Mouse (Mus musculus) kidney, postnatal 10 days (tissue): ENCODE measurements around the gene Nr4a3.

Experiments used
- DNase-seq: peaks from one replicate; pipeline ENCODE4 v3.0.0; 2021; ENCODE audit warnings: mixed read lengths

Gene Nr4a3

GRCm38 (mm10) chr4:48051086-48051673, 6.2 kb downstream of the Nr4a3 start:
- no peak for DNase-seq

- DNase-seq = peak; percentile 37
Measured at GRCm38 (mm10) chr4:48051674-48052121, 6.7 kb downstream of the Nr4a3 start.

- DNase-seq = no peak
Measured at GRCm38 (mm10) chr4:48061716-48062115, 16.8 kb downstream of the Nr4a3 start.

DNA sequence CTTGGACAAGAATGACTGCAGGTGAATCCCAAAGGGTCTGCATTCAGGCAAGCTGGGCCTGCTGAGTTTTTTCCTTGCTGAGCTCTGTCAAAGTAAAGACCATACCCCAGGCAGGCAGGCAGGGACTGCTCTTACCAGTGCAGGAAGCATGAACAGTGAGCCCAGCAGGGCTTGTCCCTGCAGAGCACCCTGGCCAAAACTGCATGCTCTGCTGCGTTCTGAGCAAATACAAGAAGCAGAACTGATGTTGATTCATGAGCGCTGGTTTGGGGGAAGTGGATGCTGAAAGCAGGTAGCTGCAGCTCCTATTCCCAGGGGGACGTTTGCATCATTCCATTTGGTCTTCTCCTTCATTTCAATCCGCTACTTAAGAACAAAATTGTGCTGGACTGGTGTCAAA, 19.4 kb downstream of the Nr4a3 start:
- DNase-seq = peak; percentile 9

- no peak for DNase-seq
Measured at GRCm38 (mm10) chr4:48066676-48067075, 21.7 kb downstream of the Nr4a3 start.

DNA sequence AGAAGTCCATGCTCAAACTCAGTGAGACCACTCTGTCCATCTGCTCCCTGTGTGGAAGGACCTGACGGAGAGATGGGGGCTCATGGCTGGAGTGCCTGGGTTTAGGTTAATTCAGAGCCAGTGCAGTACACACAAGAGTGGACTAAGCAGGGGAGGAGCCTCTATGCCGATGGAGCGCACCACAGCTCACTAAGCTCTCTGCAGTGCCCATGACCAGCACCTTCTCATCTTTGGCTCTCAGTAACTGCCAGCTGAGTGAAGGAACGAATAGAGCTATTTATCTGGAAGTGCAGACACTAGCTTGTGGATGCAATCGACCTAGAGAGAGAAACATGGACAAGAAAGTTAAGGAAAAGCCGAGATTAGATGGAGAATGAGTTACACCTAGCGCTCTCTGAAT, 24.2 kb downstream of the Nr4a3 start:
- DNase-seq = no peak

GRCm38 (mm10) chr4:48072006-48072405, 27.1 kb downstream of the Nr4a3 start:
- no peak for DNase-seq

- no peak for DNase-seq
Measured at GRCm38 (mm10) chr4:48073325-48073724, 28.4 kb downstream of the Nr4a3 start.

- no peak for DNase-seq
Measured at GRCm38 (mm10) chr4:48074451-48075240, 29.7 kb downstream of the Nr4a3 start.

DNA sequence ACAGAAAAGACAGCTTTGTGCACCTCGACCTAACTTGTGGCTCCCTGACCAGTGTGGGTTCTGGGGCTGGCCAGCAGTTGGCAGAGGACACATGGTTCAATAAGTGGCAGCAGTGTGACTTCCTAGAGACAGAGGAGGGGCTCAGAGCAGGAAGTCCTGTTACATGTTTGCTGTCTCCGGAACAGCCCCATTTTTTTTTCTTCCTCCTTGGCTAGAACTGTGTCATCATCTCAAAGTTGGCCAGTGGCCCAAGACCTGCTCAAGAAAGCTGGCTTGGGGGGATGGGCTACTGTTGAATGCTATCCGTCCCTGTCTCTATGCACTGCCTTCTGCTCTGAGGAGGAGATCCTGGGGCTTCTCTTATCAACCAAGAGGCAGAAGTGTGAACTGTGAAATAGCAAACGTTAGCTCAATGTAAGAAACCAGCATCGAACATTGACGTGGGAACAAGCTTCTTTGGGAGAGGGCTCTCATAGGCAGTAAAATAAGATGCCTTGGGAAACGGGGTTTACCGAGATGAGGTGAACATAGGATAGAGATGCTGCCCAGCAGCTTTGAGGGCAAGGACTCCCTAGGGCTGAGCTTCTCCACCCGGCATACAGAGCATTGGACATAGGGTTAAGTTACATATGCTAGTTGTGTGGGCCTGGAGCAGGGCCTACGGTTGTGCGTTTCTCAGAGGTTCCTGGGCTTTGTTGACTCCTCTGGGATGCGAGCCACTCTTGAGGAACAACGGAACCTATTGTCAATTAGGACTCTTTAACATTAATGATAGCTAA, 31.9 kb downstream of the Nr4a3 start:
- DNase-seq = peak; percentile 57

- DNase-seq = no peak
Measured at GRCm38 (mm10) chr4:48078213-48078612, 33.3 kb downstream of the Nr4a3 start.

DNA sequence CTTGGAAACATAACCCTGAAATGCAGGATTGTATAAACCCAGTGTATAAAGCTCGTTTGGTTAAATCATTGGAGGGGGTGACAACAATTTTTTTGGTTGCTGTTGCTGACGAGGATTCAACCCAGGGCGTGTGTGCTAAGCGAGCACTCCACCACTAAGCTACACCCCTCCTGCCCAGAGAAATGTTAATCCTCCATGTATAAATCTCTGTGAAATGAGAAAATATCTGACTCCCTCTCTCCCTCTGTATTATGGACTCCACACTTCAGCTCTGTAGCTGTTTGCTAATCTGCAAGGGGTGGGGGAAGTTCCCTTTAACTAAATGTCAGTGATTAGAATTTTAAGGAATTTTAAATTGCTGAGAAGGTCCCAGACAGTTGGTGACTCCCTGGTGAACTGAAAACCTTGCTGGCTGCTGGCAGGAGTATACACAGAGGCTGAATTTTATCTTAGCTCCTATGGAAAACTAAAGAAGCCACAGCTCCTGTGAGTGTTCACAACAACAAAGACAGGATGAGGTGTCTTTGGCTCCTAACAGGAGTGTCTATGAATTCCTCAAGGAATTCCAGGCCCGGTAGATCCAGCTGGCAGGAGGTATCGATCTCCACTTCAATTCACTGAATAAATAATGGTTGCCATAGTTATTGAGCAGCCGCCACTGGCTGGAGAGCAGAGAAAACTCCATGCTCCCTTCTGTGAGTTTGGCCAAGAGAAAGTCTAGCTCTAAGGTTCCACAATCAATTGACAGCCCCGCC, 34.5 kb downstream of the Nr4a3 start:
- no peak for DNase-seq

- no peak for DNase-seq
Measured at GRCm38 (mm10) chr4:48083452-48083851, 38.5 kb downstream of the Nr4a3 start.

DNA sequence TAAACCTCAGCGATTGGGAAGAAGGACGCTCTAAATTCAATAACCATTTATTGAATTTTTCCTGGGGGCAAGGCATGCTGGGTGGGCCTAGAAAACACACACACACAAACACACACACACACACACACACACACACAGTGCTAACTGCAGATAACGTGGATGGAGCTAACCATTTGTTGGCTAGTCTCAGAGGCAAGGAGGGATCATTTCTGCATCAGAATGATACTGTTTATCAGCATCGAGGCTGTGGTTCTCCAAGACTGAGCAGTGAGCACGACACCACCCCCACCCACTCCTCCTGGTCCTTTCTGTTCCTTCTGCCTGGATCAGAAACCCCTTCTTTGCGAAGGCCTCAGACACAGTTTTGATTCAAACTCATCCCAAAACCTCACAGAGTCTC, 41.7 kb downstream of the Nr4a3 start:
- DNase-seq = no peak

DNA sequence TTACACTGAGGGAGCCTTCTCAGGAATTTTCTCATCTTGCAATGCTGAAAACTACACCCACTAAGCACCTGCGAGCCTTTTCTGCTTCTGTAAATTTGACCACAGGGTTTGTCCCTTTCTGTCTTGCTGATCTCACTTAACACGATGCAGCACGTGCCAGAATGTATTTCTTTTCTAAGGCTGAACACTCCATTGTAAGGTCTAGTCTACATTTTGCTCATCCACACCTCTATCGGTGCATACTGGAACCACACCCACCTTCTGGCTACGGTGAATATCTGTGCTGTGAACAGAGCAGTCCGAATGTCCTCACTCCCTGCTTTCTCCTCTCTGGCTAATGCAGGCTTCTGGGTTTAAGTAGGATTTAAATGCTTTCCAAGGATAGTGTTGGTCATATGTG, 42.5 kb downstream of the Nr4a3 start:
- DNase-seq = no peak

GRCm38 (mm10) chr4:48093221-48093620, 48.3 kb downstream of the Nr4a3 start:
- no peak for DNase-seq

DNA sequence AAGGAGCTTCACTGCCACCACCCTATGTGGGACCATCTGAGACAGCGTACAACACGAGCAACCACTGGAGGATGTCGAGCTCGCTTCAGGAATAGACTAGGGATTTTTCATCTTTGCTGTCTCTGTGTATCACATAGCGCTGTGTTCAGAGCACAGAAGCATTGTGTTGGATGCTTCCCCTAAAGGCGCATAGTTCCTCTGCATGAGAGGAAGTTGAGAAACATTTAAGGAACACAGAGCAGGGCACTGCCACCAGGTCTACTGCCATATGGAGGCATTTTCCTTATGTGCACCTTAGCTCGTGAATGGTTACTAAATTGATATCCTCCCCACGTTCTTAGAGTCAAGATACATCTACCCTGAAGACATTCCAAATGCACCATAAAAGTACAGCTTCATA, 55.3 kb downstream of the Nr4a3 start:
- DNase-seq = no peak

- no peak for DNase-seq
Measured at GRCm38 (mm10) chr4:48101981-48102380, 57.0 kb downstream of the Nr4a3 start.

- DNase-seq = no peak
Measured at GRCm38 (mm10) chr4:48105387-48105786, 60.4 kb downstream of the Nr4a3 start.

DNA sequence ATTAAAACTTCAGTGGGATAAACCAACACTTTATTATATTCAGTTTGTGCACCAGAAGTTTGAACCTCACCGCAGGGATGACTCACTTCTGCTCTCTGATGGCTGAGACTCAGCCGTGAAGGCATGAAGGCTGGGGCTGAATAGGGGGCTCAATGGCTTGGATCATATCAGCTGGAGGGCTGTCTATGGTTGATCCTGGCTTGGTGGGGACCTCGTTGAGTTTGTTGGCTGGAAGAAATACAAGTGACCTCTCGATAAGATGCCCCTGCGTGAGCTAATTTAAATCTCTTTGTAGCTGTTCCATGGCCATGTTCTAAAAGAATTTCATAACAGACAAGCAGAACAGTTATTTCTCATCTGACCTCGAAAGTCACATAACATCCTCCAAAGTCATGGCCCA, 62.1 kb downstream of the Nr4a3 start:
- no peak for DNase-seq

DNA sequence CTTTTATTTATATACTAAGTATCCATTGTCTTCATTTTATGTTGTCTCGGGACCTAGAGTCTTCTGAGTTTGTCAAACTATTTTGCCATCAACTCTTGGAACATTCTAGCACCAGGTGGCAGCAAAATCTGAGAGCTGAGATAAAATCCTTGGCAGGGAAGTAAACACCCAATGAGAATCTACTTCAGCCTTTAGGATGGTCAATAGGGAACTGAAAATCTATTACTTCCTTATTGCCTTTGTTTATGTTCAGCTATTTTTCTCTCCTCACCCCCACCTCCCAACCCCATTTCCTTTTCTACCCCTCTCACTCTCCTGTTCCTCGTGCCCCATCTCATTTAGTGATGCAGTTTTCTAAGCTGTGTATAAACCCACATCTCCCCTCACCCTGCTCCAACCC, 63.6 kb downstream of the Nr4a3 start:
- no peak for DNase-seq

GRCm38 (mm10) chr4:48110331-48110730, 65.4 kb downstream of the Nr4a3 start:
- DNase-seq = no peak

DNA sequence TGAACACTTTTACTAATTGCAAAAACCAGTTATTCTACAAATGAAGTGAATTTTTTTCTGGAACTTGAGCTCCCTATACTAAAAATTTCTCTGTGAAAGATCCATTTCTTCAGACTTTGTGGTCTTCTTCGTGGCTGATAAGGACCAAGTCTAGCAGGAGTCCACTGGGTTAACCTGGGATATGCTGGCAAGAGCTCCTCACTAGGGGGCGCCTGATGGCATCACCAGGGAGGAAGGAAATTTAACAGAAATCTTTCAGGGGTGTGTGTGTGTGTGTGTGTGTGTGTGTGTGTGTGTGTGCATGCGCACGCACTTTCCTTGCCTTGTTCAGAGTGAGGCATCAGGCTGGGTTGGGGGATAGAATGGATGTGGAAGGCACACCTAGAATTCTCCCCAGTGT, 71.2 kb downstream of the Nr4a3 start:
- DNase-seq = peak; percentile 35
